Mouse (Mus musculus): ENCODE measurements around the gene Abhd6.

DNA sequence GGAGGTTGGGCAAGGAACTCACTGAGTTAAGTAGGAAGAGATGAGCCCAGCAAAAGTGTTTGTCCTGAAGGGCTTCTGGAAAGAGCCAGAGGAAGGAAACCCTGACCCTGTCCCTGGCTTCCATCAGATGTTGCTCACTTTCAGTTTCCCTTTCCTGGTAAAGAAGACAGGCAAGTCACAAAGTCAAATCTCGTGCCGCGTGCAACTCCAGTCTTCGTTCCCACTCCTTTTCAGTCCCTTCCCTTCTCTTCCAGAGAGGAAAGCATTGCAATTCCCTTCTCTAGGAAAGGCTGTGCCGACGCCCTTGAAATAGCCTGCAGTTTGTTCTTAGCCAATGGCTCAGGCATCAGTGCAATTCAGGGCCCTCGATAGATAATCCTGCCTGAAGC is 92.9 kb downstream of the Abhd6 start:
- no peak for TF ChIP-seq POLR2A (IDR thresholded peaks at IDR 0.05; ENCODE audit: low read depth, low read length)
- no peak for TF ChIP-seq CTCF (conservative IDR thresholded peaks at IDR 0.05; ENCODE audit: insufficient read depth, insufficient read length, low read depth, low read length)

Measured in kidney, adult 2 months (tissue).